In the genomic region with DNA sequence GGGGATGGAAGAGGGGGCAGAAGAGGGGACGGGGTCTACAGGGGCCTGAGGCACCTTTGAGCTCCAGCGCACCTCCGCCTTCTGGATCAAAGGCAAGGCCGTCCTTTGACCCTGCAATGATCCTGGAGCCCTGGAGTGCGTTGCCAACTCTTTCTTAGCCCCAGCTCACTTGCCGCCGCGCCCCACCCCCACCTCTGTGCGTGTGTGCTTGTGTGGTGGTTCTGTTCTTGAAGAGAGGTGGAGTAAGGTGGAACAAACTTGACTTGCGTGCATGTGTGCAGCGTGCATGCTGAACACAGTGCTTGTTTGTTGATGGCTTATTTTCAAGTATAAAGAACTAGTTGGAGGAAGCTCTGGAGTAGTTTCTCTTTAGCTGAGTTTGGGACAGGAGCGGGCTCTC, we compare ENCODE assay signal across 9 mouse cellular contexts.
DNase-seq lines count a peak whose midpoint lies in the region; ATAC-seq and TF ChIP-seq lines count a peak whose summit lies in the region.
"Had no signal": no experiment of that assay in that cellular context is flagged by ENCODE, and none has a peak within 500 bp of the region (broad histone marks: within the 10 kb centered on the region; RNA-seq: fewer than 3 reads in every experiment).

No protein-coding gene starts in this region.

- peak overlapping the region; percentile 36; the same call in 1 of the 2 replicates for H3K27ac ChIP-seq in heart, embryonic 10.5 days
- no peak overlapping the region for H3K27ac ChIP-seq in intestine, embryonic 14.5 days (ENCODE audit: low read depth)
- peak overlapping the region; percentile 67 for H3K27ac ChIP-seq in liver, postnatal 0 days (ENCODE audit: low read depth)
- no peak overlapping the region for H3K27ac ChIP-seq in midbrain, postnatal 0 days (ENCODE audit: low read depth, low read length)

- no peak overlapping the region for H3K9ac ChIP-seq in intestine, embryonic 14.5 days (ENCODE audit: low read length)
- peak overlapping the region; percentile 50; the same call in 1 of the 2 replicates for H3K9ac ChIP-seq in liver, postnatal 0 days (replicated peaks)
- no peak overlapping the region for H3K9ac ChIP-seq in midbrain, postnatal 0 days (replicated peaks; ENCODE audit: low read length, poor library complexity, severe bottlenecking)

- TF ChIP-seq EP300 in liver, postnatal 0 days (IDR thresholded peaks at IDR 0.05; ENCODE audit: low read depth), result no peak

- H3K4me2 ChIP-seq in intestine, embryonic 14.5 days (ENCODE audit: low read length), result peak overlapping the region; percentile 31
- H3K4me2 ChIP-seq in liver, postnatal 0 days (ENCODE audit: low read depth, low read length), result peak overlapping the region; percentile 63
- H3K4me2 ChIP-seq in midbrain, postnatal 0 days (ENCODE audit: low read depth, low read length, poor library complexity, severe bottlenecking), result no peak overlapping the region

- no peaks in the 10 kb centered on the region for H3K9me3 ChIP-seq in heart, embryonic 10.5 days
- H3K9me3 ChIP-seq in intestine, embryonic 14.5 days (ENCODE audit: control insufficient read depth, low read length), result no peaks in the 10 kb centered on the region
- H3K9me3 ChIP-seq in liver, postnatal 0 days (ENCODE audit: low read length), result no peaks in the 10 kb centered on the region
- no peaks in the 10 kb centered on the region for H3K9me3 ChIP-seq in midbrain, postnatal 0 days (ENCODE audit: low read length)

- intact Hi-C loops in gastrocnemius, postnatal 36 days (cut with DNase I), result no loop called here

- no peak for TF ChIP-seq CTCF in liver, postnatal 0 days (IDR thresholded peaks at IDR 0.05; ENCODE audit: low read depth)
- no peak for TF ChIP-seq CTCF in midbrain, postnatal 0 days (IDR thresholded peaks at IDR 0.05)

- peaks cover 50% of the 10 kb centered on the region for H3K4me1 ChIP-seq in heart, embryonic 10.5 days
- peaks cover 41% of the 10 kb centered on the region for H3K4me1 ChIP-seq in intestine, embryonic 14.5 days (replicated peaks; ENCODE audit: control insufficient read depth, insufficient read depth, low read length)
- H3K4me1 ChIP-seq in liver, postnatal 0 days (ENCODE audit: insufficient read depth), result peaks cover 53% of the 10 kb centered on the region
- H3K4me1 ChIP-seq in midbrain, postnatal 0 days (ENCODE audit: insufficient read depth, low read length), result peaks cover 8% of the 10 kb centered on the region; the same call in 1 of the 2 replicates

- peak overlapping the region; percentile 31 for H3K4me3 ChIP-seq in heart, embryonic 10.5 days
- no peak overlapping the region for H3K4me3 ChIP-seq in intestine, embryonic 14.5 days (ENCODE audit: low read depth, low read length)
- peak overlapping the region; percentile 19 for H3K4me3 ChIP-seq in liver, postnatal 0 days (ENCODE audit: low read depth, low read length)
- H3K4me3 ChIP-seq in midbrain, postnatal 0 days (ENCODE audit: low read depth, low read length), result no peak overlapping the region

- peaks cover 4% of the 10 kb centered on the region for H3K36me3 ChIP-seq in heart, embryonic 10.5 days
- H3K36me3 ChIP-seq in intestine, embryonic 14.5 days (ENCODE audit: control insufficient read depth, insufficient read depth, low read length), result no peaks in the 10 kb centered on the region
- no peaks in the 10 kb centered on the region for H3K36me3 ChIP-seq in liver, postnatal 0 days (replicated peaks; ENCODE audit: insufficient read depth, low read length)
- no peaks in the 10 kb centered on the region for H3K36me3 ChIP-seq in midbrain, postnatal 0 days (ENCODE audit: insufficient read depth, low read length)

- 16% methylated on average over 12 of the region's 12 CpGs for WGBS in heart, embryonic 10.5 days
- WGBS in intestine, embryonic 14.5 days, result 16% methylated on average over 12 of the region's 12 CpGs
- whole genome bisulfite sequencing in liver, postnatal 0 days (ENCODE audit: insufficient replicate concordance), result 20% methylated on average over 12 of the region's 12 CpGs
- WGBS in midbrain, postnatal 0 days, result 20% methylated on average over 12 of the region's 12 CpGs

- H3K27me3 ChIP-seq in heart, embryonic 10.5 days (ENCODE audit: insufficient read depth, poor library complexity, severe bottlenecking), result peaks cover 29% of the 10 kb centered on the region
- H3K27me3 ChIP-seq in intestine, embryonic 14.5 days (replicated peaks; ENCODE audit: control insufficient read depth, insufficient read depth, low read length), result no peaks in the 10 kb centered on the region
- no peaks in the 10 kb centered on the region for H3K27me3 ChIP-seq in liver, postnatal 0 days (ENCODE audit: insufficient read depth, low read length)
- H3K27me3 ChIP-seq in midbrain, postnatal 0 days (ENCODE audit: insufficient read depth, low read length), result no peaks in the 10 kb centered on the region
- H3K27me3 ChIP-seq: Patski had no signal

- no peak for DNase-seq in heart, embryonic 10.5 days (ENCODE audit: low spot score)
- DNase-seq in heart, adult 18-20 months, result no peak
- peak; percentile 90 for DNase-seq in ES-CJ7 (ENCODE audit: low read depth, low spot score)
- DNase-seq in intestine, embryonic 14.5 days (ENCODE audit: low spot score), result no peak
- peak; percentile 61 for DNase-seq in liver, postnatal 0 days
- DNase-seq in gastrocnemius, postnatal 36 days, result no peak
- DNase-seq in layer of hippocampus, postnatal 14 days (ENCODE audit: low spot score in 2 of 2), result no peak
- DNase-seq in midbrain, postnatal 0 days (ENCODE audit: low spot score), result no peak

- ATAC-seq in intestine, embryonic 14.5 days (replicated peaks; ENCODE audit: low FRiP score, low TSS enrichment, low read depth), result 0 out of 2 replicates have a peak, but pooled peaks have one; percentile 29
- peak; percentile 26; the same call in 1 of the 2 replicates for ATAC-seq in liver, postnatal 0 days
- ATAC-seq in midbrain, postnatal 0 days (ENCODE audit: low FRiP score), result no peak
- ATAC-seq: Patski had no signal

Comparison
In these comparisons a context has a peak if more than half of its experiments do, and no peak if none do; other contexts are left out.
1. DNase-seq: peak in ES-CJ7 (single experiment) and liver, postnatal 0 days (single experiment); none in heart, embryonic 10.5 days (single experiment), heart, adult 18-20 months (0 of 2), intestine, embryonic 14.5 days (single experiment), gastrocnemius, postnatal 36 days (0 of 2), layer of hippocampus, postnatal 14 days (0 of 2) and midbrain, postnatal 0 days (single experiment).
2. H3K27ac ChIP-seq: peak in heart, embryonic 10.5 days (single experiment) and liver, postnatal 0 days (single experiment); none in intestine, embryonic 14.5 days (single experiment) and midbrain, postnatal 0 days (single experiment).
3. H3K4me3 ChIP-seq: peak in heart, embryonic 10.5 days (single experiment) and liver, postnatal 0 days (single experiment); none in intestine, embryonic 14.5 days (single experiment) and midbrain, postnatal 0 days (single experiment).